8 mouse cellular contexts compared by ENCODE assay signal in the genomic region with DNA sequence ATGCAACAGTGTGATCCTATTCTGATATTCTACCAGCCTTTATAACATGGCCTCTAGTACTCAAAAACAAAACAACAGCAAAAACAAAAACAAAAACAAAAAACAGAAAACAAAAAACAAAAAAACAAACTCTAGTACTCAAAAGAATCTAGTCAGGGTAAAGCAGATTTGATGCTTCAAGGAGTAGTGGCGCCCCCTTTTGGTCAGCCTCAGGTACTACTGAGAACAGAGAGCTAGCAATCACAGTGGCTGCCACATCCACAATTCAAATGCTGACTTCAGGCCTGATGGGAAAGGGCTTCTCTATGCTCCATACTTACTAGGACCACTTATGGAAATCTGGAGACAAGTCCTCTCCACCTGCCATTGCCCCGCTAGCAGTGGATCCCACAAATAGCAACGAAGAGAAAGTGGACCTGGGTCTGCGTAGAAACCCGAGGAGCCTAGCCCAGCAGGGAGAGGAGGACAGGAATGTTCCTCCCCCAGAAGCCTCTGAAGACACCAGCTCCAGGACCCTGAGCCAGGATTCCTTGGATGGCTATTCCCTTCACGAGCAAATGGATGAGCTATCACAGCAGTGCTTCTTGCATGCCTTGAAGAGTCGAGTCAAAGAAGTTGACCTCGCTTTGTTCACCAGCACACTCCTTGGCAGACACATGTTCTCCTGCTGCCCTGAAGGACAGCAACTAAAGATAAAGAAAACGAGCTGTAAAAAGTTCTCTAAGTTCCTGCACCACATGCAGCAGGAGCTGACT.
DNase-seq lines count a peak whose midpoint lies in the region; ATAC-seq and TF ChIP-seq lines count a peak whose summit lies in the region.
"Had no signal": no experiment of that assay in that cellular context is flagged by ENCODE, and none has a peak within 500 bp of the region (broad histone marks: within the 10 kb centered on the region; RNA-seq: fewer than 3 reads in every experiment).

No protein-coding gene starts in this region.

- H3K4me3 ChIP-seq in layer of hippocampus, adult 2 months: no peak overlapping the region
- no peak overlapping the region for H3K4me3 ChIP-seq in ES-Bruce4 (ENCODE audit: low read depth, low read length)
- H3K4me3 ChIP-seq in testis, adult 2 months (ENCODE audit: control insufficient read depth, low read depth, low read length): no peak overlapping the region
- H3K4me3 ChIP-seq in hindbrain, embryonic 12.5 days: no peak overlapping the region
- H3K4me3 ChIP-seq: myocyte had no signal

- no peaks in the 10 kb centered on the region for H3K27me3 ChIP-seq in ES-Bruce4 (ENCODE audit: control insufficient read depth, insufficient read depth, low read length, poor library complexity, severe bottlenecking)
- H3K27me3 ChIP-seq in testis, adult 2 months (ENCODE audit: control insufficient read depth, insufficient read depth, low read length): no peaks in the 10 kb centered on the region
- H3K27me3 ChIP-seq in hindbrain, embryonic 12.5 days: no peaks in the 10 kb centered on the region

- no peak overlapping the region for H3K4me2 ChIP-seq in hindbrain, embryonic 12.5 days (replicated peaks)

- H3K4me1 ChIP-seq in ES-Bruce4 (ENCODE audit: control insufficient read depth, insufficient read depth, low read length): no peaks in the 10 kb centered on the region
- no peaks in the 10 kb centered on the region for H3K4me1 ChIP-seq in testis, adult 2 months (ENCODE audit: control insufficient read depth, insufficient read depth, low read length)
- H3K4me1 ChIP-seq in hindbrain, embryonic 12.5 days: no peaks in the 10 kb centered on the region

- no peaks in the 10 kb centered on the region for H3K9me3 ChIP-seq in ES-Bruce4 (replicated peaks; ENCODE audit: control insufficient read depth, insufficient read depth, low read length, poor library complexity, severe bottlenecking)
- no peaks in the 10 kb centered on the region for H3K9me3 ChIP-seq in hindbrain, embryonic 12.5 days (replicated peaks)

- no peaks in the 10 kb centered on the region for H3K36me3 ChIP-seq in ES-Bruce4 (ENCODE audit: control insufficient read depth, insufficient read depth, low read length, poor library complexity, severe bottlenecking)
- H3K36me3 ChIP-seq in testis, adult 2 months (ENCODE audit: control insufficient read depth, insufficient read depth, low read length): no peaks in the 10 kb centered on the region
- H3K36me3 ChIP-seq in hindbrain, embryonic 12.5 days: no peaks in the 10 kb centered on the region

- no peak for ATAC-seq in hindbrain, embryonic 12.5 days (ENCODE audit: low FRiP score)

- DNase-seq in layer of hippocampus, adult 2 months (ENCODE audit: low spot score in 2 of 2): peak in 1 of 2 experiments; percentile 42
- DNase-seq in layer of hippocampus, adult 8-10 months (ENCODE audit: low spot score in 2 of 2): no peak
- DNase-seq in adrenal gland, postnatal 25 days: peak; percentile 20
- DNase-seq in heart, postnatal 14 days: peak; percentile 36 to 40

- 67% methylated on average over 9 of the region's 9 CpGs for WGBS in hindbrain, embryonic 12.5 days

- no peak overlapping the region for H3K27ac ChIP-seq in layer of hippocampus, adult 2 months
- no peak overlapping the region for H3K27ac ChIP-seq in ES-Bruce4 (ENCODE audit: insufficient read depth, low read length)
- no peak overlapping the region for H3K27ac ChIP-seq in testis, adult 2 months (ENCODE audit: control insufficient read depth, insufficient read depth, low read depth, low read length)
- H3K27ac ChIP-seq in hindbrain, embryonic 12.5 days: no peak overlapping the region

- no peak overlapping the region for H3K9ac ChIP-seq in ES-Bruce4 (ENCODE audit: low read depth, poor library complexity, severe bottlenecking)
- H3K9ac ChIP-seq in hindbrain, embryonic 12.5 days: no peak overlapping the region

- no peak for TF ChIP-seq EP300 in ES-Bruce4 (IDR thresholded peaks at IDR 0.05; ENCODE audit: insufficient read depth, low read depth, low read length)

- TF ChIP-seq POLR2A in ES-Bruce4 (IDR thresholded peaks at IDR 0.05; ENCODE audit: insufficient read depth, low read length): no peak
- TF ChIP-seq POLR2A in testis, adult 2 months (IDR thresholded peaks at IDR 0.05; ENCODE audit: control insufficient read depth, low read depth, low read length): no peak

- intact Hi-C loops in heart, postnatal 14 days (cut with DNase I): no loop called here

- TF ChIP-seq CTCF in layer of hippocampus, adult 2 months (conservative IDR thresholded peaks at IDR 0.05): peak; percentile 77
- TF ChIP-seq CTCF in ES-Bruce4 (IDR thresholded peaks at IDR 0.05; ENCODE audit: low read depth, low read length): peak; percentile 48
- TF ChIP-seq CTCF in testis, adult 2 months (IDR thresholded peaks at IDR 0.05; ENCODE audit: control insufficient read depth, insufficient read depth, insufficient replicate concordance, low read depth, low read length): peak; percentile 54; the same call in 1 of the 2 replicates

Comparison
In these comparisons a context has a peak if more than half of its experiments do, and no peak if none do; other contexts are left out.
1. DNase-seq: peak in adrenal gland, postnatal 25 days (single experiment) and heart, postnatal 14 days (2 of 2); none in layer of hippocampus, adult 8-10 months (0 of 2).
2. Peak in every context shown above with its lines, with median percentiles within 50 percentile points of each other: CTCF ChIP-seq.